Mouse (Mus musculus) midbrain, embryonic 14.5 days (tissue): ENCODE data around the gene Ifi27. TPM values are rescaled to one million over a fixed set of nuclear protein-coding genes. Genes with fewer than 3 reads are reported as not detected.

Source experiments
- polyA plus RNA-seq: library from polyadenylated mRNA; unstranded; fragments of >200 nt; fragmentation: Nextera tagmentation; extraction: Ambion mirVana; gene quantifications from 2 replicates; pipeline ENCODE4 v1.2.1, GENCODE M21; 2014

Ifi27 gene
- polyA plus RNA-seq, 1 experiment from 2014 or later: 9.4 TPM

Other genes with a start within 250 kb of the Ifi27 start
- 1.1 and 1.2 TPM in 2 replicates for gene Prima1, start 192.1 kb upstream of the Ifi27 start, polyA plus RNA-seq
- gene Fam181a, start 123.2 kb upstream of the Ifi27 start, polyA plus RNA-seq: 8.9 and 15.9 TPM in 2 replicates
- gene Asb2, start 78.2 kb upstream of the Ifi27 start, polyA plus RNA-seq: 0.39 and 0.46 TPM in 2 replicates
- gene Otub2, start 45.5 kb upstream of the Ifi27 start, polyA plus RNA-seq: 22.9 and 26.3 TPM in 2 replicates
- 1.6 and 2.2 TPM in 2 replicates for gene 9330161L09Rik, start 26.4 kb upstream of the Ifi27 start, polyA plus RNA-seq
- gene Ddx24, start 8.4 kb upstream of the Ifi27 start, polyA plus RNA-seq: 112 and 140 TPM in 2 replicates
- 12.8 TPM in 1 of 2 replicates, not detected in the other for gene Ifi27l2a, start 9.5 kb downstream of the Ifi27 start, polyA plus RNA-seq
- gene Ifi27l2b, start 23.0 kb downstream of the Ifi27 start, polyA plus RNA-seq: not detected in 2 replicates
- gene Ppp4r4, start 98.1 kb downstream of the Ifi27 start, polyA plus RNA-seq: 3.3 and 3.9 TPM in 2 replicates
- 0.09 TPM in 1 of 2 replicates, not detected in the other for gene Serpina10, start 197.2 kb downstream of the Ifi27 start, polyA plus RNA-seq
- not detected in 2 replicates for gene Serpina6, start 223.0 kb downstream of the Ifi27 start, polyA plus RNA-seq
- not detected in 2 replicates for gene Serpina16, start 241.9 kb downstream of the Ifi27 start, polyA plus RNA-seq